Mouse (Mus musculus): ENCODE data around the gene Pnma1. TPM values are rescaled to one million over a fixed set of nuclear protein-coding genes. Genes with fewer than 3 reads are reported as not detected.

The Pnma1 gene
- total RNA-seq, 2 experiments from 2014 or later = 3.8 to 4.5 TPM

- no peak for DNase-seq (ENCODE audit: extremely low spot score in 1 of 2, low spot score in 1 of 2)
These were observed 34.6 kb downstream of the Pnma1 start for GRCm38 (mm10) chr12:84113676-84114075.

- DNase-seq (ENCODE audit: extremely low spot score in 1 of 2, low spot score in 1 of 2) = no peak
These were observed 37.5 kb downstream of the Pnma1 start for GRCm38 (mm10) chr12:84110814-84111213.

- DNase-seq (ENCODE audit: extremely low spot score in 1 of 2, low spot score in 1 of 2) = no peak
These were observed 38.4 kb downstream of the Pnma1 start for GRCm38 (mm10) chr12:84109924-84110323.

GRCm38 (mm10) chr12:84107692-84108091 is 40.6 kb downstream of the Pnma1 start:
- DNase-seq (ENCODE audit: extremely low spot score in 1 of 2, low spot score in 1 of 2) = no peak

- no peak for DNase-seq (ENCODE audit: extremely low spot score in 1 of 2, low spot score in 1 of 2)
These were observed 41.3 kb downstream of the Pnma1 start for GRCm38 (mm10) chr12:84107012-84107411.

GRCm38 (mm10) chr12:84101493-84101845 is 46.8 kb downstream of the Pnma1 start:
- DNase-seq (ENCODE audit: extremely low spot score in 1 of 2, low spot score in 1 of 2) = no peak

GRCm38 (mm10) chr12:84100604-84101492 is 47.4 kb downstream of the Pnma1 start, which contains the start of gene Acot6:
TSS of gene Acot6 (plus strand) at chr12:84100654.
- peak; percentile 30 to 46 for DNase-seq (ENCODE audit: extremely low spot score in 1 of 2, low spot score in 1 of 2)

GRCm38 (mm10) chr12:84100071-84100470 is 48.2 kb downstream of the Pnma1 start:
- no peak for DNase-seq (ENCODE audit: extremely low spot score in 1 of 2, low spot score in 1 of 2)

- no peak for DNase-seq (ENCODE audit: extremely low spot score in 1 of 2, low spot score in 1 of 2)
These were observed 48.7 kb downstream of the Pnma1 start for GRCm38 (mm10) chr12:84099605-84100004.

Other genes with a start within 250 kb of the Pnma1 start
- 10 to 100 TPM; 29.7 to 36.8 TPM for gene Numb, start 226.6 kb downstream of the Pnma1 start, total RNA-seq (2021)
- gene Riox1, start 197.9 kb downstream of the Pnma1 start, total RNA-seq (2021) = 10 to 100 TPM; 14.7 TPM
- gene Heatr4, start 163.6 kb downstream of the Pnma1 start, total RNA-seq (2021) = not detected
- 10 to 100 TPM; 14.9 to 16.2 TPM for gene Acot2, start 160.6 kb downstream of the Pnma1 start, total RNA-seq (2021)
- 10 to 100 TPM; 25.6 to 30.9 TPM for gene Acot1, start 139.0 kb downstream of the Pnma1 start, total RNA-seq (2021)
- gene Acot4, start 110.1 kb downstream of the Pnma1 start, total RNA-seq (2021) = 1 to 10 TPM; 2.5 to 4.0 TPM
- not detected for gene Gm49366, start 109.6 kb downstream of the Pnma1 start, total RNA-seq (2021)
- 1 to 10 TPM; 2.3 to 3.5 TPM for gene Acot3, start 96.3 kb downstream of the Pnma1 start, total RNA-seq (2021)
- 1 to 10 TPM; 8.3 TPM for gene Acot5, start 79.2 kb downstream of the Pnma1 start, total RNA-seq (2021)
- 1 to 10 TPM; 4.3 to 5.3 TPM for gene Acot6, start 47.8 kb downstream of the Pnma1 start, total RNA-seq (2021)
- 100 to 1,000 TPM in 1 of 2 experiments, 10 to 100 TPM in 1; 95.8 to 104 TPM for gene Dnal1, start 34.1 kb downstream of the Pnma1 start, total RNA-seq (2021)
- 10 to 100 TPM; 21.0 to 21.7 TPM for gene Elmsan1, start 70.4 kb upstream of the Pnma1 start, total RNA-seq (2021)
- 10 to 100 TPM; 38.0 to 41.3 TPM for gene Ptgr2, start 136.7 kb upstream of the Pnma1 start, total RNA-seq (2021)
- gene Zfp410, start 168.4 kb upstream of the Pnma1 start, total RNA-seq (2021) = 10 to 100 TPM; 31.4 to 38.7 TPM
- gene Coq6, start 213.2 kb upstream of the Pnma1 start, total RNA-seq (2021) = 10 to 100 TPM; 26.4 to 28.7 TPM
- gene Fam161b, start 213.3 kb upstream of the Pnma1 start, total RNA-seq (2021) = 10 to 100 TPM in 1 of 2 experiments, 1 to 10 TPM in 1; 9.5 to 10.8 TPM

All from layer of hippocampus, postnatal 25 days (tissue).